Mouse (Mus musculus): ENCODE data around the gene Tmem216.
"Not testable (repeated sequence)": the region's sequence is repeated elsewhere in the genome, so short reads cannot be mapped to it uniquely, and the experiment has no call there.

Tmem216 gene

DNA sequence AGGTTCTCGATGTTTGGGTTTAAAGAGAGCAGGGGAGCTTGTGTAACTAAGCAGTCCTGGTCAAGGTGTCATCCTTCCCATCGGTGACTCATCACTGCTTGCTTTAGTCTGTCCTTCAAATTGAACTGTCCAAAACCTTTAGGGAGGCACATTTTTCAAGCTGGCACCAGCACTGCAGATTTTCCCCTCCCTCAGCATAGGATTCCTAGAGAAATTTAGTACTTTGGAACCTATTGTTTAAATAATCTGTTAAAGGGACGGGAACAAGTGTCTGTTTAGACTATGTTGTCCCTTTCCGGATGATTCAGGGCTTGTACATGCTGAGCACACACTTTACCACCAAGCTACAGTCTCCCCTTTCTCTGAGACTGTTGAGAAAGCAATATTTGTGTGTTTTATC is 9.2 kb upstream of the Tmem216 start:
- DNase-seq (ENCODE audit: low read depth, low spot score) = no peak

DNA sequence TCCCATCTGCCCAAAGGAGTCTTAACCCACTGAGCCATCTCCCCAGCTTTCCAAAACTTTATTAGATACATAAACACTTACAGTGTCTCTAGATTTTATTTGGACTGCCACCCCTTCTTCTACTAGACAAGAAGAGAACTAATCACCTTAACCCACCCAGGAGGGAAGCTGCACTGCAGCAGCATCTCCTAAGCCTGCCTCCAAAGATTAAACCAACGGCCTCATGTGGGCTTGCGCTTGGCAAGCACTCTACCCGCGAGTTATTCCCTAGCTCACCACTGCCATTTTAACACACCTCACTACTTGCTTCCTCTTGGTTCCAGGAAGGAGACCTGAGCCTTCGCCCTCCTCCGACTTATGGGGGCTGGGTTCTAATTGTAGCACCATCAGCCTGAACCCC is 8.2 kb upstream of the Tmem216 start:
- DNase-seq (ENCODE audit: low read depth, low spot score) = no peak

DNA sequence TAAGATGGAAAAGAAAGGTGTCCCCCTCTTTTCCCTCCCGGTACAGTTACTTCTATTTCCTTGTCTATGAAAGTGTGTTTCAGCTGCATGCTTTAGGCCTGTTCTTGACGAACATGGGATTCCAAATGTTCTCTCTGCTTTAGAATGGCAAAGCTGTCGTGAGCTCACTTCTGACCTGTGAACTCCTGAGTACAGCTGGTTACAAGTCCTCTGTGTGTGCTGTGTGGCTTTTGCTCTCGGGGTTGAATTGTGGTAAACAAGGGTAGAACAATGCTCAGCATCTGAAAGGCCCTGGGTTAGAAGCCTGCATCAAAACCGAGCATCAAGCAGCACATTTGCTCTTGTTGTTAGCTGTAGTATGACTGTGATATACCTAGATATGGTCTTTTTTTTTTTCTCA is 6.3 kb upstream of the Tmem216 start:
- DNase-seq (ENCODE audit: low read depth, low spot score) = no peak

DNA sequence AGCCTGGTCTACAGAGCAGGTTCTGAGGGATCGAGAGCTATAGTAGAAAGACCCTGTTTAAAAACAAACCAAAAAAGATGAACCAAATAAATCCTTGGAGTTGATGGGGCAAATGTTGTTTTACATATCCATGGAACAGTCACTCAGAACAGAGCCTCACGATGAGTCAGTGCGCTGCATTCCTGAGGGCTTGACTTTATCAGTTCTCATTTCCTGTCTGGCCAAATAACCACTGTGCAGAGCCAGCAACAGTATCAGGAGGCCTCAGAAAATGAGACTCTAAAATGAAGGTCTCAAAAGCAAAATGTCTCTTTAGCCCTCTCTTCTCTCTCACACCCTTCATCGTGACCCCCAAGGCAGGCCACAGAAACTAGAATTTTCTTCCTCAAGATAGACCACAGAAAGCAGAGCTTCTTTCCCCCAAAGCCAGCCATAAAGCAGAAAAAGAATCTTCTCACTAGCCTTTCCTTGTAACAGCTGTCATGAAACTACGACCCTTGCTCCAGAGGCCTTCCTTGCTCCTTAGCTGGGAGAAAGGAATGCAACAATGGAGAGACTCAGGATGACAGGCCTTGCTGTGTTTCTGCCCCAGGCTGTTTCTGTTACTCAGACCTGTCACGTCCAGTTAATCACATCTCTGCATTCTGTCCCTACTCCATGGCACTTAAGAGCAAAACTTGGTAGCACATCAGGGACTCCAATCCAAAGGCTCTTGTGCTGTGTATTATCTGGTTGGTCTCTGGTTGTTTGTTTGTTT is 5.7 kb upstream of the Tmem216 start:
- DNase-seq (ENCODE audit: low read depth, low spot score) = no peak

- DNase-seq (ENCODE audit: low read depth, low spot score) = no peak
These were observed 4.1 kb upstream of the Tmem216 start for GRCm38 (mm10) chr19:10560108-10560507.

DNA sequence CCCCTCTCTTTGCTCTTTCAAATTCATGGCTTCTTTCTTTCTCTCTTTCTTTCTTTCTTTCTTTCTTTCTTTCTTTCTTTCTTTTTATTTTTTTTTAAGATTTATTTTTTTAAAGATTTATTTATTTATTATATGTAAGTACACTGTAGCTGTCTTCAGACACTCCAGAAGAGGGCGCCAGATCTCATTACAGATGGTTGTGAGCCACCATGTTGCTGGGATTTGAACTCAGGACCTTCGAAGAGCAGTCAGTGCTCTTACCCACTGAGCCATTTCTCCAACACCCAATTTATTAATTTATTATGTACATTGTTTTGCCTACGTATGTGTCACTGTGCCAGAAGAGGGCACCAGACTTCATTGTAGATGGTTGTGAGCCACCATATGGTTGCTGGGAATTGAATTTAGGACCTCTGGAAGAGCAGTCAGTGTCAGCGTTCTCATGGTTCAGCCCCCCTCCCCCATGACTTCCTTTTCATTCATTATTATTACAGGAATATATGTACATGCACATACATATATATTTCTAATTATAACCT is 1.9 kb upstream of the Tmem216 start:
- DNase-seq (ENCODE audit: low read depth, low spot score) = not testable (repeated sequence)

GRCm38 (mm10) chr19:10557430-10557829 is 1.4 kb upstream of the Tmem216 start:
- no peak for DNase-seq (ENCODE audit: low read depth, low spot score)

DNA sequence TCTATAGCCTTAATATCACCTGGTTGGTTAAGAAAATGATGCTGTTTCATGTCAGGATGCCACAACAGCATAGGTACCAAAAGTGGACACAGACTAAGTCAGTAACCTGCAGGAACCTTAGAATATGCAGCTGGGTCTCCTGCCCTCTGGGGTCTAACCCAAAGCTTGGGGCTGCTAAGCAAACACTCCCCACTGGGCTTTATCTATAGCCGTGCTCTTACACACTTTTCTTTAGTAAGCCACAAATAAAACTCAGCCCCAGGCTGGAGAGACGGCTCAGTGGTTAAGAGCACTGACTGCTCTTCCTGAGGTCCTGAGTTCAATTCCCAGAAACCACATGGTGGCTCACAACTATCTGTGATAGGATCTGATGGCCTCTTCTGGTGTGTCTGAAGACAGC is 963 bp upstream of the Tmem216 start:
- DNase-seq (ENCODE audit: low read depth, low spot score) = no peak

GRCm38 (mm10) chr19:10539454-10539853 is 16.6 kb downstream of the Tmem216 start:
- no peak for DNase-seq (ENCODE audit: low read depth, low spot score)

GRCm38 (mm10) chr19:10530082-10530481 is 26.0 kb downstream of the Tmem216 start:
- no peak for DNase-seq (ENCODE audit: low read depth, low spot score)

- peak; percentile 29 for DNase-seq (ENCODE audit: low read depth, low spot score)
These were observed 30.1 kb downstream of the Tmem216 start, which contains the start of gene Sdhaf2 for GRCm38 (mm10) chr19:10525910-10526309. Gene Sdhaf2 (minus strand): TSS chr19:10526142.

DNA sequence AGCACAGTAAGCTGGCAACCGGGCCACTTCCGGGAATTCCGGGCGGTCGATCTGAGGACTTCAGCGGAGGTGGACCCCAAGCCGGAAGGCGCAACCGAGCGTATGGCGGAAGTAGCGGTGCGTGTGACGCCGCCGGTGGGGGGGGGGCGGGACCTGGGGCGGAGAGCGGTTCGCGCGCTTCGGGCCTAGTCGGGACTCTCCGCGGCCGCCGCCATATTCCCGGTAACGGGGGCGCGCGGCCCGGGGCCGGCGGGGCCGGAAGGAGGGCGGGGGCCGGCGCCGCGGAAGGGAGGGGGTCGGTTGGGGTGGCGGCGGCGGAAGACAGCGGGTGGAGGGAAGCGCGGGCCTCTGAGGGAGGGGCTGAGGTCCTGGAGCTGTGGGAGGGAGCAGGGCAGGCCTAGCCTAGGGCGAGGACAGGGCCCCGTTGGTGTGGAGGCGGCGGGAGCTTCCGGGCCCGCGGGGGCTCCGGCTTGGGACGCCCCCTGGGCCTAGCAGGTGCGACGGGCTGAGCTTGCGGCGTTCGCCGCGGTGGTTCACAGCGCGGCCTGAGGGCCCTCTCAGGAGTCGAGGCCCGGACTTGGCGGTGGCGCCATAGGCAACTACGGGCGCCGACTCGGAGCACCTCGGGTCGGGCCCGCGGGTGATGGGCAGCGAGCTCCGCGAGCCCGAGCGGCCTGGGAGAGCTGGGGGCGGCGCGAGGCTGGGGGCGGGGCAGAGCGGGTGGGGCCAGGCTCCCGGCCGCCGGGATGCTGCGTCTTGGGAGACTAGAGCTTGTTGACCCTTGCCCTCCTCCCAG is 30.7 kb downstream of the Tmem216 start, which contains the start of gene Cpsf7:
TSS of gene Cpsf7 (plus strand) at position 161 of the 796 bp plus-strand sequence.
- peak; percentile 89 for DNase-seq (ENCODE audit: low read depth, low spot score)

GRCm38 (mm10) chr19:10524784-10525105 is 31.3 kb downstream of the Tmem216 start:
- DNase-seq (ENCODE audit: low read depth, low spot score) = no peak

GRCm38 (mm10) chr19:10523483-10524080 is 32.5 kb downstream of the Tmem216 start:
- no peak for DNase-seq (ENCODE audit: low read depth, low spot score)

GRCm38 (mm10) chr19:10521926-10522325 is 34.1 kb downstream of the Tmem216 start:
- DNase-seq (ENCODE audit: low read depth, low spot score) = no peak

DNA sequence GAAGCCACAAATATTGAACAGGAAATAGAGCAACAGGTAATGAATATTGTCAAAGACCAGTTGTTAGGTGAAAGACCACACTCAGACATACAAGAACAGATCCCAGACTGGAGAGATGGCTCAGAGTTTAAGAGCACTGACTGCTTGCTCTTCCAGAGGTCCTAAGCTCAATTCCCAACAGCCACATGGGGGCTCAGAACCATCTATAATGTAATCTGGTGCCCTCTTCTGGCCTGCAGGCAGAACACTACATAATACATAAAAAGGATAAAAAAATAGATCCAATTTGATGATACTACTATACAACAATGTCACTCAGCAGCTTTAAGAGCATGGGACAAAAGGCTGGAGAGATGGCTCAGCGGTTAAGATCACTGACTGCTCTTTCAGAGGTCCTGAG is 35.7 kb downstream of the Tmem216 start:
- DNase-seq (ENCODE audit: low read depth, low spot score) = peak; percentile 16

DNA sequence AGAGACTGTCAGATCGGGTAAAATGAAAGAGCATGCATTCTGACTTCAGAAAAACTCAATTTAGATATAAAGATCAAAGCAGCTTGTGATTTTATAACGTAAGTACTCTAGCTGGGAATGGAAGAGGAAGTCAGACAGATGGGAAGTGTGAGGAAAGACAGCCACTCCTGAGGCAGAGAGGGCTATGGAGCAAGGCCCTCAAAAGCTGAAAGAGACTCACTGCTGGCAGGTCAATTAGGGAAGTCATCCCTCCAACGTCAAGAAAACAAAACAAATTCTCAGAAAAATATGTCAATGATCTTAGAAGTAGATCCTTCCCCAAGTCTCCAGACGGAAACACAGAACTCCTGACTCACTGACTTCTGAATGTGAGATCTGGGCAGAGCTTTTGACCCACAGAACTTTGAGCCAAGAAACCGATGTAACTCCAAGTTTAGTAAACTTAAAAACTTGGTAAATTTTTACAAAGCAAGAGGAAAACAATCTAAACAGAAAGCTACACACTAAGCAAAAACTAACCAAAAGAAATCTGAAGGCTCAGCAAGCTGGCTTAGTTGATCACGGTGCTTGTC is 45.2 kb downstream of the Tmem216 start:
- DNase-seq (ENCODE audit: low read depth, low spot score) = no peak

DNA sequence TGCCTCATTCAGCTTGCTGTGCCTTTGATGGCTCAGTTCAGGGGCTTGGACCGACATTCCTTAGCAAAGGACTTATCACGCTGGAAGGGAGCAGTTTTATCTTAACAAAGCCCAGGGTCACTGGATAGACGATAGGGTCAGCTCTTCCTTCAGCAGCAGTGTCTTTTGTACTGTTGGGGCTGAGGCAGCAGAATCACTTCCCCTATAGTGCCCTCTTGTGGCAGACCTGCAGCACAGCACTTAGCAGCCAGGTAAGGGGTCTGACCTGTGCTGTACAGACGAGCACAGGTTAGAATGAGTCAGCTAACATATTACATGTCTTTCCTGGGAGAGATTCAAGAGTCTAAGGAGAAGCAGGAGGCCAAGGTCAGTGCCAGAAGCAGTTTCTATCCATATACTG is 53.5 kb downstream of the Tmem216 start:
- peak; percentile 30 for DNase-seq (ENCODE audit: low read depth, low spot score)

GRCm38 (mm10) chr19:10500581-10500980 is 55.5 kb downstream of the Tmem216 start:
- DNase-seq (ENCODE audit: low read depth, low spot score) = no peak

DNA sequence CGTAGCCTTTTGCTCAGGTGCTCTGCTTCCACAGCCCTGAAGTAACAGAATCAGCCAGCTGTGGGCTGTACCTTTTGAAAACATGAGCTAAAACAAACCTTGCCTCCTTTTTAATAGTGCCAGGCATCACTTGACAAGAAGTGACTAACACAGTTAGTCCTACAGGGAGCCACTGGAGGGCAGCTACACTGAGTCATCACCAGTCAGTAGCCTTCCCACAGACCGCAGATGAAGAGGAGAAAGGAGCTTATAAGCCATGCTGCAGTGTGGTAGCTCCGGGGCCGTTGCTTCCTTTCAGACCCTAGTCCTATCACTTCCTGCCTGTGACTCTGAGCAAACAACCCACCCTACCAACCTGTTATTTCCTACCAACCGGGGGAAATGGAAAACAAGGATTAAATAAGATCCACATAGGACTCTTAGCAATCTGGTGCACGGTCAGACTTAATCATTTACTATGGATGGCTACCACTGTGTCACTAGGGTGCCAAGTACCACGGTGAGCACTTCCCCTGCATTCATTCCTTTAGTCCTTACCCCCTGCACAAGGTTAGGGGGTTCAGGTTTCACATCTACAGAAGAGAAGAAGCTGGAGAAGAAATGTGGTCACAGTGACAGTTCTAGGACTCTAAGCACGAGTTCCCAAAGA is 58.4 kb downstream of the Tmem216 start:
- DNase-seq (ENCODE audit: low read depth, low spot score) = no peak

GRCm38 (mm10) chr19:10496976-10497375 is 59.1 kb downstream of the Tmem216 start:
- no peak for DNase-seq (ENCODE audit: low read depth, low spot score)
